Mouse (Mus musculus): ENCODE measurements around the gene Tm9sf4.

Gene Tm9sf4

GRCm38 (mm10) chr2:153160133-153160532 lies 970 bp upstream of the Tm9sf4 start:
- DNase-seq = no peak

- no peak for DNase-seq
Measured at GRCm38 (mm10) chr2:153161684-153162080, 579 bp downstream of the Tm9sf4 start.

- DNase-seq = no peak
Measured at GRCm38 (mm10) chr2:153167136-153167535, 6.0 kb downstream of the Tm9sf4 start.

- DNase-seq = peak; percentile 21
Measured at GRCm38 (mm10) chr2:153168134-153168820, 7.2 kb downstream of the Tm9sf4 start.

DNA sequence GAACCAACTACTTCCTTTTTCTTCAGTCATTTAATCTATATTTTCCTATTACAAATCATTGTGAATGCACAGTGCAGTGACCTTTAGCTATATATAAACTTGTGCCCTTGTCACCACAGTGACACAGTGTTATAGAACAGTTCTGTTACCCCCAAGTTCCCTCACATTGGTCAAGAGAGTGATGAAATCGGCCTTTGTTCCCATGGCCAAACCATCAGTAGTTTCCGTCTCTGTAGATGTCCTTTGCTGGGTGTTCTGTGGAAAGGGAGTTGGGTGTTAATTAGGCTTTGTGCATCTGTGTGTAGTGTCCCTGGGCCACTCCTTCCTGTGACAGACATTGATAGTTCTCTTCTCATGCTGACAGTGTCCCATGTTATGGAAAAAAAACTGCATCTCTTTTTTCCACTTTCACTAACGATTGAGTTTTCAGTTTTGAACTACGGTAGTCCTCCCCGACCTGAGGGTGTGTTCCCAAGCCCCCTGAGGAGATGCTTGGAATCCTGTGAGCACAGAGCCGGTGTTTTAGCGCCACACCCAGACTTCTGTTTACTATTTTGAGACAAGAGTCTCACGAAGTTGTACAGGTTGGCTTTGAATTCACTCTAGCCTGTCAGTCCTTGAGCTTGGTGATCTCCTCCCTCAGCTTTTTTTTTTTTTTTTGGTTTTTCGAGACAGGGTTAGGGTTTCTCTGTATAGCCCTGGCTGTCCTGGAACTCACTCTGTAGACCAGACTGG lies 9.6 kb downstream of the Tm9sf4 start:
- no peak for DNase-seq

- no peak for DNase-seq
Measured at GRCm38 (mm10) chr2:153171966-153172365, 10.9 kb downstream of the Tm9sf4 start.

DNA sequence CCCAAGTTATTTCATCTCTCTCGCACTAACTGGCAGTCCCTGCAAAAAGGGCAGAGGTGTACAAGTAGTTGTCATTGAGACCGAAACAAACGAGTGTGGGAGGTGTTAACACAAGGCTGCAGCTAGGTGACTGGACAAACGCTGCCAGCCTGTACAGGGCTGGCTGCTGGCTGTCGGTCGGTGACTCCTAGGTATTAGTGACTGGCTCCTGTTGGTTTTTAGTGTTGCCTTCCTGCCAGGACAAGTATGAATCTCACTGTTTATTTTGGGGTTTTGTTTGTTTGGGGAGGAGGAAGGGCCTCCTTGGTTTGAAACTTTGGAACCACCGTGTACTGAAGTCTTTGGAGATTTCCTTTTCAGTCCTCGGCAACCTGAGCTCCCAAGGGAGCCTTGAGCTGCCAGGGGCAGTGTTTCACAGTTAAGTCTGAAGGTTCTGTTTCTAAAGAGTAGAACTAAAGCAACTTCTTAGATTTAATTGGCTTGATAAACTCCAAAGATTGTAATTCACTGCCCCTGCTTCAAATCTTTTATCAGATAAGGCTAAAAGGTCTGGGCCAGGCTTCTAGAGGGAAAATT lies 15.0 kb downstream of the Tm9sf4 start:
- DNase-seq = no peak

DNA sequence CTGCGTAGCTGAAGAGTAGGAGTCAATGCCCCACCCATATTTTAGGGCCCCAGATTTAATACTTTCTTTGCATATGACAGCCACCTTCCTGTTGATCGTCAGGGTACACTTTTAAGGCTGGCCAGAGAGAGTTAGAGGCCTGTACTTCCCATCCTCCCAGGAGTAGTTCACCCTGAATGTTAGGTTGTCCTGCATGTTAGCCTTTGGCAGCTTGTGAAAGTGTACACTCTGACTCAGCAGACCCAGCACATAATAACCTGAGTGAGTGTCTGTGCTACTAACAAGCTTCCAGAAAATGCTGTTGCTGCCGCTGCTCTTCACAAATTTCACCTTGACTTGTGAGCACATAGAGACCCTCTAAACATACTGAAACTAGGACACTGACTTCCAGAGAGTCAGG lies 16.1 kb downstream of the Tm9sf4 start:
- DNase-seq = no peak

GRCm38 (mm10) chr2:153179126-153179860 lies 18.2 kb downstream of the Tm9sf4 start:
- DNase-seq = no peak

DNA sequence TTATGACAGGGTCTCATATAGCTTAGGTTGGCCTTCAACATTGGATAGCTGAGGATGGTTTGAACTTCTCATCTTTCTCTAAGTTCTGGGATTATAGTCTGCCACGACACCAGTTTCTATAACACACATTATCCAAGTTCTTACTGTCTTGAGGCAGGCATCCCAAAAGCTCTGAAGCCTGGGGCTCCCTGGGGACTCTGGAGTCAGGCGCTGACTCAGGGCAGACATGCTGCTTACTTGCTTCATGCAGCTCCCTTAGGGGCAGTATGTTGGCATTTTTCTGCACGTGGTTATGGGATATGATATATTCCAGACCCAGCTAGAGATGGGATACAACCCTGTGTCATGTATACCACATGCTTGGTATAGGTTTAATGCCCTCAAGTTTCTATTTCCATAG lies 18.9 kb downstream of the Tm9sf4 start:
- DNase-seq = no peak

DNA sequence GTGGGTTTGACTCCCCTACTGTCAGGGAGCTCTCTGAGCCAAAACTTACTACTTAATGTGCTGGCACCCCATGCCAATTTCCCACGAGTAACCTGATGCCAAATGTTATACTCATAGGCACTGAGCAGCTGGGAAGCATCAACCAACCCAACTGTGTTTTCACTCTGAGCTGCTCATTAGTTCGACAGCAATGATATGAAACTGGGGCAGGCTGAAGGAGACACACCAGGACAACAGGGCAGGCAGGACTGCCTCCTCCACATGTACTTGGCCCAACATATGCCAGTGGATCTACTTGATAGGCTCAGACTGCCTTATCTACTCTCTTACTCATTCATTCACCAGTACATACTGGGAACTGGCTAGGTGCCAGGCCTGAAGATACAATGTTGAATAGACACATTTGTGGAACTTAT lies 25.1 kb downstream of the Tm9sf4 start:
- no peak for DNase-seq

- DNase-seq = no peak
Measured at GRCm38 (mm10) chr2:153187848-153188247, 26.7 kb downstream of the Tm9sf4 start.

DNA sequence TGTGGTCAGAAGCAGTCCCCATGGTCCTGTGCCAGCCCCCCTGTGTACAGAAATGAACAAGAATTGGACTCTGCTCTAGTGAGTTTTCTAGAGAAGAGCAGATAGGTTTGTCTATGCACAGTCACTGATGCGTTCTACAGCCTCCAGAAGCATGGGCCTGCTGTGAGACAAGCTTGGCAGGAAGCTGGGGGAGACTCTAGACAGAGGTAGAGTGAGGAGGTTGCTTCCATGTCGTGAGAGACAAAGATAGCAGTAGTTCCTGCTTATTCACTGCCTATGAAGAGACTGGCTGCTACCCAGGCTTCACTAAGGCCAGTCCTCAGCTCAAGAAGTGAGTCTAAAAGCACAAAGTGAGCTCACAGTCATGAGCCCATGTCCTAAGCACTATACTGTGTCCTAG lies 30.1 kb downstream of the Tm9sf4 start:
- no peak for DNase-seq

- DNase-seq = no peak
Measured at GRCm38 (mm10) chr2:153194255-153194654, 33.2 kb downstream of the Tm9sf4 start.

DNA sequence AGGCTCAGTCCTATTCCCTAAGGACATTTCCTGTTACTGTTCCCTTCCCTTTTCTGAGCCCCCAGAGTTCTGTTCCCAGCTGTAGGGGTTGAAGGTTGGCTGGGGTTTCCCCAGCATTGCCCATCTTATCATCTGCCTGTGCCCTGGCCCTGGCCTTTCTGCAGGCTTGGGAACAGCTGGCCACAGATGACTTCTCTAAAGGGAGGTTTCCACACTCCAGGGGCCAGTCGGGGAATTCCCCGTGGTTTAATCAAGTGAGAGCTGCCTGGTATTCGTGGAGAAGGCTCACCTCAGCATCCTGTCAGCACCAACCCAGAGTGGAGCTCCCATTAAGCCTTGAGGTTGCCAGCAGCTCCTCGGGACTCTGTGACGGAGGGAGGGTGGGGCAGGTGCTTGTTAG lies 37.4 kb downstream of the Tm9sf4 start:
- no peak for DNase-seq

- no peak for DNase-seq
Measured at GRCm38 (mm10) chr2:153199114-153199513, 38.0 kb downstream of the Tm9sf4 start.

DNA sequence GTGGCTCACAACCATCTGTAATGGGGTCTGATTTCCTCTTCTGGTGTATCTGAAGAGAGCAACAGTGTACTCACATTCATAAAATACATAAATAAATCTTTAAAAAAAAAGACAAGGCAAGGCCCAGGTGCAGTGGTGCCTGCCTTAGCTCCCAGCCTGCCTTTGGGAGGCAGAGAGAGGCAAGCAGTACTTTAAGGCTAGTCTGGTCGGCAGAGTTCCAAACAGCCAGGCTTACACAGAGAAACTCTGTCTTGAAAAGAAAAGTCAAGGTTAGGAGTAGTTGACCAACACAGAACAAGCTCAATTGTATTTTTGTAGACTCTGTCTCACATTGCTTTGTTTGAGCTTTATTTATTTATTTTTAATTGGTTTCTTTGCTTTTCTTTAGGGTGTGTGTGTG lies 41.7 kb downstream of the Tm9sf4 start:
- no peak for DNase-seq

DNA sequence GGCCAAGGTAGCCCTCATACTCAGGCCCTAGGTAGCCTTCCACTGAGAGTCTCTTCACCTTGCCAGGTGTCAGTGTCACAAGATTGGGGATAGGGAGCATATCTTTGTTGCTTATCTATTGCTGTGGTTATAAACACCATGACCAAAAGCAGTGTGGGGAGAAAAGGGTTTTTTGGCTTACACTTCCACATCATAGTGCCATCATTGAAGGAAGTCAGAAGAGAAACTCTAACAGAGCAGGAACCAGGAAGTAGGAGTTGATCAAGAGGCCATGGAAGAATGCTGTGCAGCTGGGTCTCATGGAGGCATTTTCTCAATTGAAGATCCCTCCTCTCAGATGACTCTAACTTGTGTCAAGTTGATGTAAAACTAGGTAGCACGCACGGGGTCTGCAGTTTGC lies 47.0 kb downstream of the Tm9sf4 start:
- DNase-seq = no peak

- no peak for DNase-seq
Measured at GRCm38 (mm10) chr2:153209286-153209685, 48.2 kb downstream of the Tm9sf4 start.

GRCm38 (mm10) chr2:153211451-153211850 lies 50.3 kb downstream of the Tm9sf4 start:
- no peak for DNase-seq

- DNase-seq = no peak
Measured at GRCm38 (mm10) chr2:153213351-153213750, 52.2 kb downstream of the Tm9sf4 start.

DNA sequence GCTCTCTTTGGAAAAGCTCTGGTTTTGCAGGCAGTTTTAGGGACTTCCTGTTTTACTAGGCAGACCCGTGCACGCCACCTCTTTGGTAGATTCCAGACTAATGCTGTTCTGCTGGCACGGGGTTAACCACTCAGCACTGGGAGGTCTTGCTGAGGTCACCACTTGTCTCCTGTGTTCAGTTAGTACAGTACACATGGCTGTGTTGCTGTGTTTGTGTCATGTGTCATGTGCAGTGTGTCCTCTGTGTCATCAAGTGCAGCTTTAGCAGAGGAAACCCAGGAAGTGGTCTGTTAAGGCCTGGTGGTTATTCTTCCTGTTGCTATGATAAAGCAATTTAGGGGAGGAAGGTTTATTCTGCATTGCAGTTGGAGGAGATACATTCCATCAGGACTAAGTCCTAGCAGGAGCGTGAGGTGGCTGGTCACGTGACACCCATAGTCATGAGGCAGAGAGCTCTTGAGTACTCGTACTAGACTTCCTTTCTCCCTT lies 53.7 kb downstream of the Tm9sf4 start:
- DNase-seq = no peak

DNA sequence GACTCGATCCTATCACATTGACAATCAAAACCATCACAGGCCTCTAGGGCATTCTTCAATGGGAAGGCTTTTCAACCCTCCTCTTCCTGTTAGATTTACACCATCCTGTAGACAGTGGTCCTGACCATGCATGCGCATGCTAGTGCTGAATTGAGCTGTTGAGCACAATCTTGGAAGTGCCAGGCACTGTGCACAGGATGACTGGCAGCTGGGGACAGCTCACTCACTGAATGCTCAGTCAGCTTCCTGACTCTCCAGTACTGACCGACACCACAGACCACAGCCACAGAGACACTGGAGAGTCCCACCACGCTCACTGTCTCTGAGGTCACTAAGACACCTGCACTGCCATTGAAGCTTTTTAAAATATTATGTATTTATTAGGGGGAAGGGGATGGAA lies 54.3 kb downstream of the Tm9sf4 start:
- DNase-seq = no peak
